Mouse (Mus musculus) olfactory bulb, adult 2 months (tissue): Measurements from ENCODE around the gene Lamtor5.

Experiments
- CTCF ChIP-seq: fragments of 200-500 bp; IDR thresholded peaks from 2 replicates; pipeline ENCODE4 v1.5.1; 2012; ENCODE audit warnings: low read depth, mild to moderate bottlenecking, low read length, moderate library complexity; ENCODE audit not compliant: insufficient read depth
- POLR2A ChIP-seq: fragments of 200-500 bp; IDR thresholded peaks from 2 replicates; pipeline ENCODE4 v1.6.1; 2012; ENCODE audit warnings: mild to moderate bottlenecking, low read depth, low read length, moderate library complexity; ENCODE audit not compliant: insufficient read depth

GRCm38 (mm10) chr3:107332960-107333380 lies 54.3 kb downstream of the Lamtor5 start:
- TF ChIP-seq CTCF (no peak), POLR2A (peak; percentile 75)
